Mouse (Mus musculus): ENCODE measurements around the gene Slc25a41. TPM values are rescaled to one million over a fixed set of nuclear protein-coding genes. Genes with fewer than 3 reads are reported as not detected.

Slc25a41 gene
- total RNA-seq (2021): not detected

DNA sequence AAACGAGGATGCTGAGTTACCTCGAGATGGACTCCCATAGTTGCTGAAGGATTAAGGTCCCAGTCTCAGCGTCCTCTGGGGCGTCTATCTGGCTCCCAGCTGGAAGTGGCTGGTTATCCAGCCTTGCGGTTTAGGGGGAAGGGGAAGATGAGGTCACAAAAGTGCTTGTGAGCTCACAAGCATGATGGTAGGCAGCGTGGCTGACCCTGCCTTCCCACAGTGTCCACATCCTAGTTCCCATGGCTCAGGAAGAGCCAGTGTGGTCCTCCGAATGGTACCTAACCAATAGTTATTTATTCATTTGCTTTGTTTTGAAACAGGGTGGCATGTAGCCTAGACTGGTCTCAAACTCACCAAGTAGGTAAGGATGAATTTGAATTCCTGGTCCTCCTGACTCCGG is at the start of gene Slc25a41:
Gene Slc25a41, minus strand, starts transcription at position 101 of the 400 bp plus-strand sequence.
- intact Hi-C loops (cut with DNase I): no loop called here
- DNase-seq: no peak

DNA sequence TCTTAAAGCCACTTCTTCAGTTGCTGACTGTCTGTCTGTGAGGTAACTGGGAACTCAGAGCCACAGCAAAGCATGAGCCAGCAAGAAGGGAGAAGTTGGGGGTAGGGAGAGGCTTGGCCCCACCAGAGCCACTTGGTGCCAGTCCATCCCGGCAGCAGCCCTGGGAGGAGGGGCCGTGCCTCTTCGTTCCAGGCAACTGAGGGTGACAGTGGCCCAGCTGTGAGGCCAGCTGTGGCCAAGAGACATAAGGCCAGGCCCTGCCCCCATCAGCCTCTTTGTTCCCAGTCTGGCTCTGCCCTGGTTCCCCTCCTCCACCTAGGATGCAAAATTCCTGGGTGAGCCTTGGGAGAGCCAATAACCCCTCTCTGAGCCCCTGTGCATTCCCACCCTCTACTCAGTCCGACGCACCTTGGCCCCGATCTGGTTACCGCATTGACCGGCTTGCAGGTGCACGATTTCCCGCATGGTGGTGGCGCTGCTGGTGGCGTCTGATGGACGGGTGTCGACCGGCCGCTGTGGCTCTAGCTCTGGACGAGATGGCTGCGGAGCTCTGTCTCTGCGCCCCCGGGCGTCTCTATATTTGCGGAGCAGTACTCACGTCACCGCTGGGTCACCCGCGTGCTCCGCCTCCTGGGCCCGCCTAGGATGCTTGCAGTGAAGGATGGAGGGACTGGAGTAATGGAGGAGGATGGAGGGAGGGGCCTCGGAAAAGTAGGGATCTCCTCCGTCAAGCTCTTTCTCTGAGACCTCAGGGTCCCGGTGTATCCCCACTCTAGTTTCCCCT is 45.8 kb upstream of the Slc25a41 start, which contains the start of gene Tubb4a:
Gene Tubb4a, minus strand, starts transcription at position 734 of the 784 bp plus-strand sequence.
- intact Hi-C loops (cut with DNase I): no loop called here
- peak; percentile 52 to 56 for DNase-seq

DNA sequence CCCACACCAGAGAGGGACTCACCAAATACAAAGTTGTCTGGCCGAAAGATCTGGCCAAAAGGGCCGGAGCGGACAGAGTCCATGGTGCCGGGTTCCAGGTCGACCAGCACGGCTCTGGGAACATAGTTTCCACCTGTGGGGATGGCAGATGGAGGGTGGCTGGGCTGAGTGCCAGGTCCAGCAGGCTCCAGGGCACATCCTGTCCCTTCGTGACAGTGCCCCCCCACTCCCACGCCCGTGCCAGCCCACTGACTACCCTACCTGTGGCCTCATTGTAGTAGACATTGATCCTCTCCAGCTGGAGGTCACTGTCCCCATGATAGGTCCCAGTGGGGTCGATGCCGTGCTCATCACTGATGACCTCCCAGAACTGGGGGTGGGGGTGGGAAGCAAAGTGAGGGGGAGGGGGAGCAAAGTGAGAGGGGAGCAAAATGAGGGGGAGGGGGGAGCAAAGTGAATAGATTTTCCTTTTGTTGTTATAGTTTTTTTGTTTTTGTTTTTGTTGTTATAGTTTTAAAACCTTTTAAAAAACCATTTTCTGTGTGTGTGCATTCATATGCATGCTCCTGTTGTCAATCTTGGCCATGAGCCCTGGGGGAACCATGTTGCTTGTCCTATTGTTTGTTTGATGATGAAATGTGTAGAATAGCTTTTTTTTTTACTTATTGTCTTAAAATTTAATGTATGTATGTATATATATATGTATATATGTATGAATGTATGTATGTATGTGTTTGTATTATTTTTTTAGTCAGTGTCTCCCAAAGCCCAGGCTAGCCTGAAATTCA is 44.7 kb upstream of the Slc25a41 start:
- intact Hi-C loops (cut with DNase I): no loop called here
- DNase-seq: no peak

DNA sequence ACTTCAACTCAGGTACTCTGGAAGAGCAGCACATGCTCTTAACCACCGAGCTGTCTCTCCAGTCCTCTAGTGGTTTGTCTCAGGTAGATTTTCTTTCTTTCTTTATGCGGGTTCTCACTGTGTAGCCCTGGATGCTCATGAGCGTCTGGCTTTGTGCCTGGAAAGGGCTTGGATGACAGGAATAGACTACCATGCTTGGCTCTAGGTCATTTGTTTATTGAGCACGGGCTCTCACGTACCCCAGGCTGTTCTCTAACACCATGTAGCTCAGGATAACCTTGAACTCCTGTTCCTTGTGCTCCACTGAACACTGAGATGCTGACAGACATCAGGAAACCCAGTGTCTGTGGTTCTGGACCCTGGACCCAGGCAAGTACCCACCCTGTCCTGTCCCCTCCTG is 41.0 kb upstream of the Slc25a41 start:
- intact Hi-C loops (cut with DNase I): no loop called here
- no peak for DNase-seq

DNA sequence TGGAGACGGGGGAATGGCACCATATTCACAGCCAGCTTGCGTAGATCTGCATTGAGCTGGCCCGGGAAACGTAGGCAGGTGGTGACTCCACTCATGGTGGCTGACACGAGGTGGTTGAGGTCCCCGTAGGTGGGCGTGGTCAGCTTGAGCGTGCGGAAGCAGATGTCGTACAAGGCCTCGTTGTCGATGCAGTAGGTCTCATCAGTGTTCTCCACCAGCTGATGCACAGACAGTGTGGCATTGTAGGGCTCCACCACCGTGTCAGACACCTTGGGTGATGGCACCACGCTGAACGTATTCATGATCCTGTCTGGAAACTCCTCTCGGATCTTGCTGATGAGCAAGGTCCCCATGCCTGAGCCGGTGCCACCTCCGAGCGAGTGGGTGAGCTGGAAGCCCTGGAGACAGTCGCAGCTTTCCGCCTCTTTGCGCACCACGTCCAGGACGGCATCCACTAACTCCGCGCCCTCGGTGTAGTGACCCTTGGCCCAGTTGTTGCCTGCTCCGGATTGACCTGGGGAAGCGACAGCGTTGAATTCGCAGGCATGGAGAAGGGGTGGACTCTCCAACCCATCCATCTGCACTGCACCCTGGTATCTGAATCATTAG is 39.9 kb upstream of the Slc25a41 start:
- DNase-seq: no peak
- intact Hi-C loops (cut with DNase I): no loop called here

DNA sequence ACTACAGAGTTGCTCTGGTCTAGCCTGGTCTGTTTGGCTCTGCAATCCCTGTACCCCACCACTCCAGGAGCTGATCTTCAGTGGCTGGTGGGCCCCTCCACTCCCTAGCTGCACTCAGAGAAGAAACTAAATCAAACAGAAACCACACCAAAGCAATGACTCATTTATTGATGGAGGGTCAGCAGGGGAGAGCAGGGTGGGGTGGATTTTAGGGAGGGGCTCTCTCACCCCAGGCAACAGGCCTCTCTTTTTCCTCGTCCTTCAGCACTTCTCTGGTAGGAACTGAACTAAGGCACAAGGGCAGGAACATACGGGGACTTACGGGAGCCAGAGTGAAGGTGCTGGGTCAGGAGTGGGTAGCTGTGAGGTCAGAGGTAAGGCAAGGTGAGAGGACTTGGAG is 38.5 kb upstream of the Slc25a41 start:
- intact Hi-C loops (cut with DNase I): no loop called here
- no peak for DNase-seq

DNA sequence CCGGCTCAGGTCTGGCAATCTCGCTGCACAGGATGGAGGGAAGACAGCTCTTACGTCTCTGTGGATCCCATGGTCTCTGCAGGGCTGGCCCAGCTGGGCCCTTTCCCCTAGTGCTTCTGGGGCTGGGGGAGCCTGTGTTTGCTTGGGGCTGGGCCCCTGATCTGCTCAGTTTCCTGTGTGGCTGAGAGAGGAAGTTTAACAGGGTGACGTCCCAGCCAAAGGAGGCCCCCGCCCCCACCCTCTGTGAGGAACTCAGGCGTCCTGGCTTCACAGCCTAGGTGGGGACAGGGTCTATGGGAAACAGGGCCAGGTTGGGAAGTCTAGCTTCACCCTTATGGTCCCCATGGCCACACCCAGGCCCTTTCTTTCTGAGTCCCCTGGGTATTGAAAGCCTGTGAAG is 36.9 kb upstream of the Slc25a41 start, which contains the start of gene Dennd1c:
Gene Dennd1c, minus strand, starts transcription at position 179 of the 400 bp plus-strand sequence.
- intact Hi-C loops (cut with DNase I): no loop called here
- no peak for DNase-seq

DNA sequence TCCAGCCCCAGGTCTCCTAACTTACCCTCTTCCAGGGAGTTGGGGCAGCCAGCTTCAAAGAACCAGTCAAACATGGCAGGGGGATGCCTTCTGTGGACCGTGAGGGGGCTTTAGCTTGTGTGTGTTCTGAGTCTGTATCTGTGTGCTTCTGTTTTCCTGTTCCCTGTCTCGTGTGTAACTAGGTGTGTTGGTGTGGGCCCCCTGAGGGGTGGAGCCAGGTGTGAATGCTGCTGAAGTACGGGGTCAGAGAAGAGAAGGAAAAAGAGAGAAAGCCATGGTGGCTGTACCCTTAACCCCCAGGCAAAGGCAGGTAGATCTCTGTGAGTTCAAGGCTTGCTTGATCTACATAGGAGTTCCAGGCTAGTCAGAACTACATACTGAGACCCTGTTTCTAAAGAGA is 35.5 kb upstream of the Slc25a41 start:
- intact Hi-C loops (cut with DNase I): no loop called here

DNA sequence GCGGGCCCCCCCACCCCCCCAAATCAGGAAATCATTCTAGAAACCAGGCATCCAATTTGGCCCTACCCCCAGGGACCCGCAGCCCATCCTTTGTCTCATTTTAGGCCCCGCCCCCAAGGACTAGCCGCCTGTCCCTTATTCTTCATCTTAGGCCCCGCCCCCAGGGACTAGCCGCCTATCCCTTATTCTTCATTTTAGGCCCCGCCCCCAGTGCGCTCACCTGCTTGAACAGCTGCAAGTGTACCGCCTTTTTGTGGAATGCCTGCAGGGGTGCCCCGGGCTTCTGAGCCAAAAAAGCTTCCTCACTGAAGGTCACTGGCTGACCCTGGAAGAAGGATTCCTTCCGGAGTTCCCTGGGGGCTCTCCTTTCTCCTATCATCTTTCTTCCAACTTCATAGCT is 29.2 kb upstream of the Slc25a41 start:
- DNase-seq: no peak
- intact Hi-C loops (cut with DNase I): no loop called here

More for the DNA sequence above, 35.5 kb upstream of the Slc25a41 start:
- no peak for DNase-seq

DNA sequence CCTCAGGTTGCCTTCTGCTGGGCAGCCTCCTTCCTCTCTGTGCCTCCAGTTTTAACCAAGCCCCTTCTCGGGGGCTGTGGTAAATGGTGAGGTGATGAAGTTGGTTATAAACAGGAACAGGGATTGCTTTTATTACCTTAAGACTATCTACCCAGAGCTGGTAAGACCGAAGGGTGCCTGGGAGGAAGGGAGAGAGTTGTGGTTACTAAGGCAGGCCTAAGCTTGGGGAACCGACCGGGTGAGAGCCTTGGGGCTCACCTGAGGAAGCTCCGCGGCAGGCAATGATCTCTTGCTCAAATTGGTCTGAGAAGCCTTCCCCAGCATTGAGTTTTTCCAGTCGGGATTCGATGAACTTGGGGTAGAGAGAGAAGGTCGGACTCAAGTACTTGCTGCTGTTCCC is 28.8 kb upstream of the Slc25a41 start:
- no peak for DNase-seq

DNA sequence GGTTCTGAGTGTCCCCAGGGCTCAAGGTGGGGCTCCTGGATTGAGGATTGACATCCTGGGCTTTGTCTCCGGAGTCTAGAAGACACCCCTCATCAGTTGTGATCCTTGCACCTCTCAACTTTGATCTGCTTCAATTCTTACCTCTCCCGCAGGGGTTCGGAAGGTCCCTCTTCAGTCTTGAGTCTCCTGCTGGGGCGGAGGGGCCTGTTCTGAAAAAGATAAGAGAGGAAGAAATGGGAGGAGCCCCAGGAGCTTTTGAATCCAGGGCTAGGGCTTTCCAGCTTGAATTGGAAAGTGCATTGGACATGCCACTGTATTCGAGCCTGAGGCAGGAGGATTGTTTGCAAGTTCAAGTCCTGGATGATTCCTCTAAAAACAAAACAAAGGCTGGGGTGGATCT is 25.5 kb upstream of the Slc25a41 start:
- DNase-seq: no peak
- intact Hi-C loops (cut with DNase I): no loop called here

More for the DNA sequence above, 28.8 kb upstream of the Slc25a41 start:
- intact Hi-C loops (cut with DNase I): no loop called here

DNA sequence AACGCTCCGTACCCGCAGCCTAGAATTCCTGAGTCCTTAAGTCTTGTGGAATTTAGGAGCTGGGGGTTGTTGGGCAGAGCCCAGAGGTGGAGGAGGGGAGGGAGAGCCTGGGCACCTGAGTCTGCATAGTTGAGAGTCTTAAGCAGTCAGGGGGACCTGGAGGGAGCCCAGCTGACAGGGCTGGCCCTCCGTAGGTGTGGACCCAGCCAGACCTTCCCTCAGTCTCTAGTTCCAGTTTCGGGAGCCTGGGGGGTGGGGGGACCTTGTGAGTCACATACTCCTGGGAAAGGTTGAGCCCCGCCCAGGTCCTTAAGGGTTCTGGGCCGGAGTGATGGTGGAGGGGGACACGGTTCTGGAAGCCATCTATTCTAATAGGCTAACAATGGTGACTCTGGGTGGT is 21.6 kb upstream of the Slc25a41 start:
- intact Hi-C loops (cut with DNase I): loop anchor here (5.0 kb wide), 1 partner anchor 184 kb away; the partner anchor contains the start of genes Gpr108 and Trip10

DNA sequence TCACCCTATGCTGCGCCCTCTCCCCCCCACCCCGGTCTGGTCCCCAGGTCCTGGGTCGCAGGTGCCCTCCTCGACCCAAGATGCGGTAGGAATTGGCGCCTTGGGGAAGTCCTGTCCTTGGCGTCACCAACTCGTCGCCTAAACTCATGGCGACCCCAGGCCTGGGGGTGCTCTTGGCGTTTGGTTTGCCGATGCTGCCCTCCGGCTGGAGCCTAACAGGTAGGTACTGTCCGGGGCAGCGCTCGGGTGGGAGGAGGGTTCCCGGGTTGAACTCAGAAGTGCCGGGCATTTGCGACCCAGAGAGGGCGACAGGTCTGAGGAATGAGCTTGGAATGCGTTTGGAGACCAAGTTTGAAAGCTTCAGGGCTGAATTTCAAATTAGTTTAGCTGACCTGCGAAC is 21.1 kb upstream of the Slc25a41 start:
- intact Hi-C loops (cut with DNase I): loop anchor here (5.0 kb wide), 1 partner anchor 185 kb away; the partner anchor contains the start of genes Gpr108 and Trip10
- no peak for DNase-seq

More for the DNA sequence above, 21.6 kb upstream of the Slc25a41 start:
- DNase-seq: no peak

DNA sequence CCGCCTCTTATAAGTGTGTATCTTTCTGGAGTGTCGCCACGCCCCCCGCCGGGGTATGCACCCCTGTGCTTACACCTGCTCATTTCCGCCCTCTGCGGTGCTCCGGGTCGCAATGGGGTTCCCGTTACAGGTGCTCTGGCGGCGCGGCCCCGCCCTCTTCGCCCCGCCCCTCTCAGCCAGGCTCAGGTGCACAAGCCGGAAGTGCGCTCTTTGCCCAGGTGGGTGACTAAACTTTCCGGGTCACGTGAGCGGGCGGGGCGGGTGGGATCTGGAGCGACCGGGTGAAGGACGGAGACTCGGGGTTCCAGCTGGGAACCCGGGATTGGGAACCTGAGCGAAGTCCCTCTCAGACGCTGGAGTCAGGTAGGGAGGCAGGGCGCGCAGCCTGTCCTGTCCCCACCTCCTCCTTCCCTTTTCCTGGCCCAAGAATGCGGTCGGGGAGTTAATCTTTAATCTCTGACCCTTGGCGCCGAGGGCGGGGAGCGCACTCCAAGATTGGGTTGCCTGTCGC is 20.6 kb upstream of the Slc25a41 start:
- DNase-seq: no peak
- intact Hi-C loops (cut with DNase I): loop anchor here (5.0 kb wide), 1 partner anchor 185 kb away; the partner anchor contains the start of genes Gpr108 and Trip10

DNA sequence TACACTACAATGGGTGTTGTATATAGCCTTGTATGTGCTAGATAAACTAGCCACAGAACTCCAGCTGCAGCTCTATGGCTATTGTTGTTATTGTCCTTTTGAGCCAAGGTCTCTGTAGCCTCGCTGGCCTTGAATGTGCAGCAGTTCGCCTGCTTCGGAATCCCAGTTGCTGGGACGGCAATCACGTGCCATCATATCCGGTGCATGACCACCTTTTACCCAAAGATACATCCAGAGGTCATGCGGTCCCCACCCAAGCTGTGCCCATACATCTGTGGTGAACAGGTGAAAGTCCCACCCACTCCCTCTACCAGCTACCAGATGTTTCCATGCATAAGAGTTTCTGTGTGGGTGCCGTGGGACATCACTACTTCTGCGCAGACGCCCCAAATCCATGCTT is 19.6 kb upstream of the Slc25a41 start:
- no peak for DNase-seq
- intact Hi-C loops (cut with DNase I): loop anchor here (2.0 to 5.0 kb wide), 2 partner anchors 28 to 186 kb away; partner anchors contain the start of genes Gpr108 and Trip10

DNA sequence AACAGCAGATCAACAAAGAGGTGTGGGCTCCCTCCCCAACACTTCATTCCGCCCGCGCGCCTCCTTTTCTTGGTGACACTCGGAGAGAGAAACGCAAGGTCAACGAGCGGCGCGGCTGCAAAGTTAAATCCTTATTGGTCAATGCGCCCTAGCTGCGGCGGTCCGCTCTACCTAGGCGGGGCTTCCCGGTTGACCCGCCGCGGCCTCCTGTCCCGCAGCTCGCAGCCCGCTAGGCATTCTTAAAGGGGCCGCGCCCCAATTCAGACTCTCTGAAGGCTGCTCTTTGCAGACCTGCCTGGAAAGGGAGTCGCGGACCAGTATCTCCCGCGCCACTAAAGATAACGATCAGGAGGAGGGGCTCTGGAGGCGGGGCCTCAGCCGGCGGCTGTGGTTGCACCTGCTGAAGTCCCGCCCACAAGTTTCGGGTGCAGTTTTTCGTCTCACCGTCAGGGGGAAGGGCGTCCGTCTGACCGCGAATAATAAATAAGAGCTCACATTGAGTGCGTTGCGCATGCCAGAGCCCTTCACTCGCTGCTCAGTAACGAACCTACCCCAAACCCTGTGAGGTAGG is 18.9 kb upstream of the Slc25a41 start:
- DNase-seq: peak; percentile 96
- intact Hi-C loops (cut with DNase I): loop anchor here (1.0 to 5.0 kb wide), 3 partner anchors 28 to 187 kb away; partner anchors contain the start of genes Gpr108 and Trip10

DNA sequence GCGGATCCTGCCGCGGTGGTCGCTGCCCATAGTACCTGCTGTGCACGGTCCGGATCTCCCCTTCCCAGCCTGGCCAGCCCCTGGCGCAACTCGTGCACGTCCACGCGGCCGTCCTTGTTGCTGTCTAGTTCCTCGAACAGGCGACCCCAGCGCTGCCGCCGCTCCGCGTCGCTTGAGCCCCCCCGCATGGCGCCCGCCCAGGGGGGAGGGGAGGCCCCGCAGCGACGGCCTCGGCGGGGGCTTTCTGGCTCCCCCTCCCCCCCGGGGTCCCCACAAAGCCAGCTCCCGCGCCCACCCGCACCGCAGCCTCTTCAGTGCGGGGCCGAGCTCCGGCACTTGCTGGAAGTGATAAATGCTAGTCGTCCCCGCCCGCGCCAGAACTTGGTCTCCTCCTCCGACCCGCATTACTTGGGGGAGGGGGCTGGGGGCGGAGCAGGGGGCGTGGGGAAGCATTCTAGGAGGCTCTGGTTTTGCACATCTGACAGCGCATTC is 18.1 kb upstream of the Slc25a41 start, which contains the start of gene Slc25a23:
Gene Slc25a23, minus strand, starts transcription at position 378 of the 492 bp plus-strand sequence.
- intact Hi-C loops (cut with DNase I): no loop called here
- peak; percentile 73 to 80 for DNase-seq

DNA sequence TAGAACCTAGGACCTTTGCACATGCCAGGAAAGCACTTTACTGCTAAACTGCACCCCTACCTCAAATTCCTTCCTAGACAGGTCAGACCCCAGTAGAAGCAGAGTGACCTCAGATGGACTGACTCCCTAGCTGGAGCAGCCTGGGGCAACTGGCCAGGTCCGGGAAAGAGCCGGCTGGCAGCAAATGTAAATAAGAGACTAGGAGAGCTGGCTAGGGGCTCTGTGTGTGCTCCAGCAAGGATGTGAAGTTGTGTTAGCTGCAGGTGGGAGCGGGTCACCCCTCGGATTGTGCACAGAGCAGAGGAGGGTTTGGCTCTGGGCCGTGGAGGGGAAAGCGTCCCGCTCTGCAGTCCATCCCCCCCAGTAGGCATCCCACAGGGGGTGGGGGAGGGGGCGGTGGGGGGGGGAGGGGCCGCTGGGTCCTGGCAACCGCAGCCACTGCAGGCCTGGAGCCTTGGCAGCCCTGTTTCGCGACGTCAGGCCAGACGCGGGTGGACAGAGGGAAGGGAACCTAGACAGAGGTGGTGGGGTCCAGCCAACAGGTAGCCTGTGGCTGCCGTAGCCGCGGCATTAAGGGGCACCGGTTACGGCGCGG is 17.5 kb upstream of the Slc25a41 start, which contains the start of gene Crb3:
Gene Crb3, plus strand, starts transcription at position 215 of the 595 bp plus-strand sequence.
- peak; percentile 75 for DNase-seq
- intact Hi-C loops (cut with DNase I): no loop called here

DNA sequence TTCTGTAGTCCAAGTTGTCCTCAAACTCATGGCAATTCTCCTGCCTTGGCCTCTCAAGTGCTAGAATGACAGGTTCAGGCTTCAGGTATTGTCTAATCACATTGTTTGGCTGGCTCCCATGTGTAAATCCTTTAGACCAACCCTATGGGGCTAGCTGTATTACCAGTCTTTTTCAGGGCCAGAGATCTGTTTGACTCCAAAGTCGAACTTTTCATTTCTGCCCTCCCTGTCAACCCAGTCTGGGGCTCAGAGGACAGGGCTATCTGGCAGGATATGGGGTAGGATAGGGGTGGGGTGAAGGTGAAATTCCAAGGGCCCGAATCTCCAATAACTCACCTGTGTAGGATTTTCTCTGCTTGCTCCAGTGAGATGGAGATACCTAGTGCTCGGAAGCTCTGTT is 14.8 kb upstream of the Slc25a41 start:
- intact Hi-C loops (cut with DNase I): no loop called here

More for the DNA sequence above, 14.8 kb upstream of the Slc25a41 start:
- no peak for DNase-seq

All from heart, postnatal 10 days (tissue).